Mouse (Mus musculus): ENCODE measurements at regions not wholly inside any gene's neighbourhood (a gene's known extent, or its start where the extent isn't known, plus 50 kb on each side); places are given as distances from the start of the nearest gene placed in this dataset.

DNA sequence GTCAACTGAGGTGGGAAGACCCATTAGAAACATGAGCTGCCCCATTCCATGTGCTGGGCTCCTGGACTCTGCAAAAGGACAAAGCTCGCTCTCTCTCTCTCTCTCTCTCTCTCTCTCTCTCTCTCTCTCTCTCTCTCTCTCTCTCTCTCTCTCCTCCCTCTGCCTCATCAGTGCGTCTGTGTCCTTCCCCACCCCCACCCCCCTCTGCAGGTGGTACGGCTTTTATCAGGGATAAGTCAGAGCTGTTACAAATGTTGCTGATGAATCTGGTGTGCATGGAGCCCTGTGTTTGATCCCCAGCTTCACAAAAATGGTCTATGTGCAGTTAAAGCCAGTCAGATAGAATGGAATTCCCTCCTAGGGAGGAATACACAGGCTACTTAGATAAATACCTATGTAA lies 247.8 kb upstream of the Smlr1 start:
- no peak for TF ChIP-seq MYOG (IDR thresholded peaks at IDR 0.05; ENCODE audit: control insufficient read depth, extremely low read depth, insufficient read length)
- TF ChIP-seq USF1 (IDR thresholded peaks at IDR 0.05; ENCODE audit: low read depth) = no peak
- no peak for TF ChIP-seq CTCF (IDR thresholded peaks at IDR 0.05; ENCODE audit: control insufficient read depth, insufficient read depth, insufficient read length)
- TF ChIP-seq CEBPB (IDR thresholded peaks at IDR 0.05; ENCODE audit: low read depth) = no peak
